Mouse (Mus musculus) lung, embryonic 15.5 days (tissue): ENCODE results near the gene Mthfsd. TPM values are rescaled to one million over a fixed set of nuclear protein-coding genes. Genes with fewer than 3 reads are reported as not detected.
A peak's percentile ranks its signal among the peaks of the same experiment; 100 is the strongest.

Experiments
- ATAC-seq: fragments of 200-750 bp; cut with Nextera tagmentation; 2 replicates; pipeline ENCODE4 v1.8.0; 2017; ENCODE audit warnings: moderate number of reproducible peaks, borderline replicate concordance; ENCODE audit not compliant: low FRiP score, low TSS enrichment; ENCODE audit errors: extremely low read depth
- H3K27ac ChIP-seq: fragments of 300-500 bp; sonication (generic); 2 replicates; pipeline ENCODE4 v1.5.1; 2015; ENCODE audit warnings: moderate library complexity, mild to moderate bottlenecking, inconsistent platforms
- H3K27me3 ChIP-seq: fragments of 300-500 bp; sonication (generic); 2 replicates; pipeline ENCODE4 v1.6.1; 2015; ENCODE audit warnings: inconsistent platforms
- H3K36me3 ChIP-seq: fragments of 300-500 bp; sonication (generic); 2 replicates; pipeline ENCODE4 v1.6.1; 2015; ENCODE audit warnings: inconsistent platforms
- H3K4me1 ChIP-seq: fragments of 300-500 bp; sonication (generic); 2 replicates; pipeline ENCODE4 v1.6.1; 2015; ENCODE audit warnings: inconsistent platforms
- H3K4me2 ChIP-seq: fragments of 300-500 bp; sonication (generic); 2 replicates; pipeline ENCODE4 v1.6.1; 2015; ENCODE audit warnings: inconsistent platforms, mild to moderate bottlenecking, moderate library complexity
- H3K4me3 ChIP-seq: fragments of 300-500 bp; sonication (generic); 2 replicates; pipeline ENCODE4 v1.5.1; 2015; ENCODE audit warnings: mild to moderate bottlenecking, inconsistent platforms
- H3K9ac ChIP-seq: fragments of 300-500 bp; sonication (generic); 2 replicates; pipeline ENCODE4 v1.6.1; 2015; ENCODE audit warnings: inconsistent platforms
- H3K9me3 ChIP-seq: fragments of 300-500 bp; sonication (generic); 2 replicates; pipeline ENCODE4 v1.6.1; 2016; ENCODE audit warnings: inconsistent platforms
- WGBS: fragments of 180-500 bp; shearing (Covaris S2); methylation state at CpG from one replicate; pipeline ENCODE4 v1.1.7; 2015; 5-methylcytosine and 5-hydroxymethylcytosine counted together
- polyA plus RNA-seq: library from polyadenylated mRNA; unstranded; fragments of >200 nt; fragmentation: Nextera tagmentation; extraction: Ambion mirVana; gene quantifications from 2 replicates; pipeline ENCODE4 v1.2.1, GENCODE M21; 2015

The Mthfsd gene
- polyA plus RNA-seq, 1 experiment from 2014 or later: 60.2 TPM

GRCm38 (mm10) chr8:121129265-121129940 lies 21.2 kb upstream of the Mthfsd start:
- Histone ChIP-seq H3K9ac (0 out of 2 replicates have a peak overlapping the region, but pooled peaks have one; percentile 42), H3K27ac (no peak overlapping the region), H3K9me3 (no peaks in the 10 kb centered on the region), H3K4me3 (peak overlapping the region; percentile 43), H3K4me2 (peak overlapping the region; percentile 68), H3K4me1 (peaks cover 41% of the 10 kb centered on the region), H3K27me3 (peaks cover 77% of the 10 kb centered on the region), H3K36me3 (no peaks in the 10 kb centered on the region)
- 26% methylated on average over 16 of the region's 16 CpGs for WGBS
- no peak for ATAC-seq

- H3K36me3 ChIP-seq: no peaks in the 10 kb centered on the region
- no peaks in the 10 kb centered on the region for H3K9me3 ChIP-seq
- H3K4me2 ChIP-seq: peak overlapping the region; percentile 68
- peak overlapping the region; percentile 43 for H3K4me3 ChIP-seq
- H3K27me3 ChIP-seq: peaks cover 84% of the 10 kb centered on the region
- peak overlapping the region; percentile 42 for H3K9ac ChIP-seq
- H3K27ac ChIP-seq: peak overlapping the region; percentile 88
- WGBS: 2% methylated on average over 55 of the region's 55 CpGs
- 0 out of 2 replicates have a peak, but pooled peaks have one; percentile 1 for ATAC-seq
- H3K4me1 ChIP-seq: peaks cover 41% of the 10 kb centered on the region
Measured at GRCm38 (mm10) chr8:121128531-121129264, 20.5 kb upstream of the Mthfsd start.

- Histone ChIP-seq H3K27ac (peak within 1 kb of the TSS; percentile 88), H3K4me1 (peaks cover 41% of the 10 kb centered on the region), H3K4me3 (peak within 1 kb of the TSS; percentile 43), H3K36me3 (no peaks in the 10 kb centered on the region), H3K4me2 (peak within 1 kb of the TSS; percentile 68), H3K9me3 (no peaks in the 10 kb centered on the region), H3K27me3 (peaks cover 92% of the 10 kb centered on the region), H3K9ac (peak within 1 kb of the TSS; percentile 42)
- 0 out of 2 replicates have a peak, but pooled peaks have one; percentile 35 for ATAC-seq
- under 1% methylated on average over 43 of the region's 43 CpGs for WGBS
Measured at GRCm38 (mm10) chr8:121127756-121128375, 19.7 kb upstream of the Mthfsd start, which contains the start of gene Foxl1. Gene Foxl1 (plus strand): TSS chr8:121127940.

GRCm38 (mm10) chr8:121127291-121127701 lies 19.1 kb upstream of the Mthfsd start:
- Histone ChIP-seq H3K27me3 (peaks cover 97% of the 10 kb centered on the region), H3K4me1 (peaks cover 41% of the 10 kb centered on the region), H3K36me3 (no peaks in the 10 kb centered on the region), H3K27ac (peak overlapping the region; percentile 43; the same call in 1 of the 2 replicates), H3K9ac (no peak overlapping the region), H3K4me2 (peak overlapping the region; percentile 68), H3K9me3 (no peaks in the 10 kb centered on the region), H3K4me3 (peak overlapping the region; percentile 43)
- ATAC-seq: peak; percentile 73
- WGBS: 3% methylated on average over 11 of the region's 11 CpGs

GRCm38 (mm10) chr8:121126694-121127093 lies 18.5 kb upstream of the Mthfsd start:
- H3K4me2 ChIP-seq: peak overlapping the region; percentile 68
- H3K27ac ChIP-seq: peak overlapping the region; percentile 43; the same call in 1 of the 2 replicates
- H3K4me3 ChIP-seq: no peak overlapping the region
- WGBS: 2% methylated on average over 6 of the region's 6 CpGs
- H3K36me3 ChIP-seq: no peaks in the 10 kb centered on the region
- peaks cover 97% of the 10 kb centered on the region for H3K27me3 ChIP-seq
- peak; percentile 8; the same call in 1 of the 2 replicates for ATAC-seq
- H3K4me1 ChIP-seq: peaks cover 41% of the 10 kb centered on the region
- no peaks in the 10 kb centered on the region for H3K9me3 ChIP-seq
- no peak overlapping the region for H3K9ac ChIP-seq

GRCm38 (mm10) chr8:121126191-121126590 lies 18.0 kb upstream of the Mthfsd start:
- H3K9ac ChIP-seq: no peak overlapping the region
- H3K4me3 ChIP-seq: peak overlapping the region; percentile 37
- H3K36me3 ChIP-seq: no peaks in the 10 kb centered on the region
- peak overlapping the region; percentile 68 for H3K4me2 ChIP-seq
- peaks cover 41% of the 10 kb centered on the region for H3K4me1 ChIP-seq
- peaks cover 98% of the 10 kb centered on the region for H3K27me3 ChIP-seq
- no peaks in the 10 kb centered on the region for H3K9me3 ChIP-seq
- no peak for ATAC-seq
- H3K27ac ChIP-seq: peak overlapping the region; percentile 62; the same call in 1 of the 2 replicates
- 6% methylated on average over 6 of the region's 6 CpGs for WGBS

- under 1% methylated on average over 35 of the region's 36 CpGs for WGBS
- no peaks in the 10 kb centered on the region for H3K36me3 ChIP-seq
- H3K4me3 ChIP-seq: peak overlapping the region; percentile 37
- H3K9ac ChIP-seq: peak overlapping the region; percentile 25; the same call in 1 of the 2 replicates
- peaks cover 98% of the 10 kb centered on the region for H3K27me3 ChIP-seq
- H3K27ac ChIP-seq: peak overlapping the region; percentile 62
- ATAC-seq: peak; percentile 68
- no peaks in the 10 kb centered on the region for H3K9me3 ChIP-seq
- H3K4me2 ChIP-seq: peak overlapping the region; percentile 68
- peaks cover 41% of the 10 kb centered on the region for H3K4me1 ChIP-seq
Measured at GRCm38 (mm10) chr8:121125311-121125876, 17.2 kb upstream of the Mthfsd start.

GRCm38 (mm10) chr8:121124547-121125239 lies 16.5 kb upstream of the Mthfsd start:
- Histone ChIP-seq H3K27ac (no peak overlapping the region), H3K4me1 (peaks cover 41% of the 10 kb centered on the region), H3K4me2 (peak overlapping the region; percentile 68), H3K27me3 (peaks cover 98% of the 10 kb centered on the region), H3K9me3 (no peaks in the 10 kb centered on the region), H3K36me3 (no peaks in the 10 kb centered on the region), H3K4me3 (peak overlapping the region; percentile 37), H3K9ac (no peak overlapping the region)
- no peak for ATAC-seq
- 14% methylated on average over 17 of the region's 17 CpGs for WGBS

GRCm38 (mm10) chr8:121123113-121123512 lies 14.9 kb upstream of the Mthfsd start:
- WGBS: 73% methylated on average over 2 of the region's 2 CpGs
- Histone ChIP-seq H3K36me3 (no peaks in the 10 kb centered on the region), H3K4me1 (peaks cover 28% of the 10 kb centered on the region), H3K9ac (no peak overlapping the region), H3K27ac (no peak overlapping the region), H3K9me3 (no peaks in the 10 kb centered on the region), H3K4me3 (no peak overlapping the region), H3K4me2 (no peak overlapping the region), H3K27me3 (peaks cover 98% of the 10 kb centered on the region)
- no peak for ATAC-seq

GRCm38 (mm10) chr8:121122368-121122767 lies 14.2 kb upstream of the Mthfsd start:
- Histone ChIP-seq H3K4me2 (no peak overlapping the region), H3K27ac (no peak overlapping the region)
- WGBS: 53% methylated on average over 7 of the region's 7 CpGs

GRCm38 (mm10) chr8:121121704-121122103 lies 13.5 kb upstream of the Mthfsd start:
- Histone ChIP-seq H3K4me1 (peaks cover 28% of the 10 kb centered on the region), H3K4me3 (no peak overlapping the region), H3K9me3 (no peaks in the 10 kb centered on the region), H3K27me3 (peaks cover 98% of the 10 kb centered on the region), H3K9ac (no peak overlapping the region), H3K27ac (no peak overlapping the region), H3K36me3 (no peaks in the 10 kb centered on the region), H3K4me2 (no peak overlapping the region)
- 48% methylated on average over 8 of the region's 8 CpGs for WGBS
- ATAC-seq: no peak

More at GRCm38 (mm10) chr8:121122368-121122767, 14.2 kb upstream of the Mthfsd start:
- Histone ChIP-seq H3K9me3 (no peaks in the 10 kb centered on the region), H3K9ac (no peak overlapping the region), H3K4me3 (no peak overlapping the region), H3K4me1 (peaks cover 28% of the 10 kb centered on the region), H3K27me3 (peaks cover 98% of the 10 kb centered on the region), H3K36me3 (no peaks in the 10 kb centered on the region)
- no peak for ATAC-seq
